Mouse (Mus musculus) thymus, postnatal 25 days (tissue): ENCODE measurements around the gene Prr7.
A peak's percentile ranks its signal among the peaks of the same experiment; 100 is the strongest.

Source experiments
- DNase-seq: peaks from one replicate; pipeline ENCODE4 v3.0.0; 2022

Prr7 gene

DNA sequence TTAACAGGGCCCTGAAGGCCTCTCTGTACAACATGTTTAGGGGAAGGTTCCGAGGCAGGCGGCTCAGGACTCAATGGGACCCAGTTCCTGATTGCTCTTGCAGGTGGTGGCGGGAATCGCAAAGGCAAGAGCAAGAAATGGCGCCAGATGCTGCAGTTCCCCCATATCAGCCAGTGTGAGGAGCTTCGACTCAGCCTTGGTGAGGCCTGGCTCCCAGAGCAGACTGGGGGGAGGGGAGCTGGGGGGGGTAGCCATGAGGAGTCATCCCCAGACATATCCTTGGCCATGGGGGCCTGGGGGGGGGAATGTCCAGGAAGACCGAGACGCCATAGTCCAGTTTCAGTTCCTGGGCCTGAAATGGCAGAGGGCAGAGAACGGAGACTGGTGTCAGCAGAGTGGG, 14.9 kb upstream of the Prr7 start:
- peak; percentile 49 for DNase-seq

DNA sequence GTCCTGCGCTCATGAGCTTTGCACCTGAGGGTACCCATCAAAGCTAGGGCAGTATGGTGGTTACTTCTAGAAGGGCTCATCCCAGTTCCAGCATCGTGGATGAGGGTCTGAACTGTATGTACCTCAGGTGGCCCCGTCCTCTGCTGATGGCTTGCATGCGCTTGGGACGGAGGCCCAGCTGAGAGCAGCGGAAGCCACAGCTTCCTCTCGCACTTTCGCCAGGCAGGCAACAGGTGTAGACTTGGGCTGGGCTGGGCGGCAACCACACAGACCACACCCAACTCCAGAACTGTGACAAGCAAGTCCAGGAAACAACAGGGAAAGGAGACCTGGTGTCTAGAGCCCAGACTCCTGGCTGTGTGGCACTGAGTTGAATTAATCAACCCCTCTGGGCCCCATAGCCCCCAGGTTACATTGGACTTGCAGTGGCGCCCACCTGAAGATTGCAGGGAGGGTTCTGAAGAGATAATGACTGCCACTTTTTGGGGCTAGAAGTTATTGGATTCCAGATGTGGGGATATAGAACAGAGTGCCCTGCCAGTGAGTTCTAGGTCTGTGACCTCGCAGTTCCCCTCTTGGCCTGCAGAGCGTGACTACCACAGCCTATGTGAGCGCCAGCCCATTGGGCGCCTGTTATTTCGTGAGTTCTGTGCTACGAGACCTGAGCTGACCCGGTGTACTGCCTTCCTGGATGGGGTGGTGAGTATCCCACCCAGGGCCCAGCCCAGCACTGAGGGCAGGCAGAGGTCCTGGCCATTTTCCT, 14.2 kb upstream of the Prr7 start:
- DNase-seq: peak; percentile 80

DNA sequence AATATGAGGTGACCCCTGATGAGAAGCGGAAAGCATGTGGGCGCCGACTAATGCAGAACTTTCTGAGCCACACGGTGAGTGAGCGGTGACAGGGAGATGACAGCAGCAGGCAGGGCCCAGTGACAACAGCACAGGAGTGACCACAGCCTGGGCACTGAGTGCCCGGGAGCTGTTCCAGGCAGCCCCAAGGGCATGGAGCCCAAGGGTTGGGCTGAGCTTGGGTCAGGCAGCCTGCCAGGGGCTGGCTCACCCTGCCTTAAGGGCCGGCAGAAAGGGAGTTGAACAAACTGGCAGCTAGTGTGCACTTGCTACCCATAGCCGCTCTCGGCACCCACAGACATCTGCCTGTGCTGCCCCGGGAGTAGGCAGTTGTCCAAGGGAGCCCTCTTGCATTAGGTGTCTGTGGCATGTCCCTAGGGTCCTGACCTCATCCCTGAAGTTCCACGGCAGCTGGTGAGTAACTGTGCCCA, 13.5 kb upstream of the Prr7 start:
- DNase-seq: no peak

DNA sequence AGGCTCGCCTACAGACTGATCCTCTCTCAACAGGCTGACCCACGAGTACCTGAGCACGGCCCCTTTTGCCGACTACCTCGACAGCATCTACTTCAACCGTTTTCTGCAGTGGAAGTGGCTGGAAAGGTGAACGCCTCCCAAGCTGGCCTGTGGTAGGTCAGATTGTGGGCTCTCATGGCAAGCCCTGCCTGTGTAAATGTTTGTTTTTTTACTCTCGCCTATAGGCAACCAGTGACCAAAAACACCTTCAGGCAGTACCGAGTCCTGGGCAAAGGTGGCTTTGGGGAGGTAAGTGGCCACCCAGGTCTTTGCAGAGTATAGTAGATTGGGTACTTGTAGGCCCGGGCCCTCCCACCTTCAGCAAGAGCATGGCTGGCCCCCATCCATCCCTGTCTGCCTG, 12.8 kb upstream of the Prr7 start:
- DNase-seq: no peak

DNA sequence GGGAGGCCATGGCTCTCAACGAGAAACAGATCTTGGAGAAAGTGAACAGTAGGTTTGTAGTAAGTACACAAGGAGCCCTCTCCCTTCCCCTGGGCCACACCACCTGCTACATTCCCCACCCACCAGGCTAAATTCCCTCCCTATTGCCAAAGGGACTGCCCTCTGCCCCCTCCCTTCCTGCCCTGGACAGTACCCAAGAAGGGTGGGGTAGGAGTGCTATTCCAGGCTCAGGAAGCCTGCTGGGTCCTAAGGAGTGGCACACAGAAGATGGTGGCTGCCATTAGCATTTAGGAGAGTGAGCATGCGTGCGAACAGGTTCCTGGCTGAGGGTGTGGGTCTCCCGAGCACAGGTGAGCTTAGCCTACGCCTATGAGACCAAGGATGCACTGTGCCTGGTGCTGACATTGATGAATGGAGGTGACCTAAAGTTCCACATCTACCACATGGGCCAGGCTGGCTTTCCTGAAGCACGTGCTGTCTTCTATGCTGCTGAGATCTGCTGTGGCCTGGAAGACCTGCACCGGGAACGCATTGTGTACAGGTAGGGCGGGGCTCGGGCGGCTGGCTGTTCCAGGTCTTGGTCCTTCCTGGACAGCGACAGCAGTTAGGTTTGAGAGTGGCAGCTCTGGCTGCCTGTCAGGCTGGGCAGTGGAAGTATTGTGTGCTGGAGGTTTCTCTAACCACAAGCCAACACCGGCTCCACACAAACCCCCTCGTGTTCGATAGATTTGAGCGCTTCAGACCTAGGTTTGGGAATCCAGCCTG, 12.1 kb upstream of the Prr7 start:
- DNase-seq: no peak

DNA sequence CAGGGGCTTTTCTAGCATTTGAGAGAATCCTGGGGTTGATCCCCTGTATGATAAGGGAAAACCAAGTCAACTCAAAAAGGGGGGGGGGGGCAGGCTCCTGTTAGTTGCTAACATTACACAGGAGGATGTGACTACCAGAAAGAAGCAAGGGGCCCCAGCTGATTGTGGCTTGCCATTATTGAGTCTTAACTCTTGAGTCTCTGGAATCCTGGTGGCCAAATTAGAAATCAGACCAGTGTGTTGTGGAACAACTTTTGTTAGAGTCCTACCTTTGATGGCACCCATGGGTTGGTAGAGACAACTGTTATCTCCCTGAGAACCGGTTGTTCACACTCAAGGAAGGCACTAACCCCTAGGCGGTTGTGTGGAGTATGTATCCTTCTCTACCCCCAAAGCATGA, 1.1 kb upstream of the Prr7 start:
- no peak for DNase-seq

DNA sequence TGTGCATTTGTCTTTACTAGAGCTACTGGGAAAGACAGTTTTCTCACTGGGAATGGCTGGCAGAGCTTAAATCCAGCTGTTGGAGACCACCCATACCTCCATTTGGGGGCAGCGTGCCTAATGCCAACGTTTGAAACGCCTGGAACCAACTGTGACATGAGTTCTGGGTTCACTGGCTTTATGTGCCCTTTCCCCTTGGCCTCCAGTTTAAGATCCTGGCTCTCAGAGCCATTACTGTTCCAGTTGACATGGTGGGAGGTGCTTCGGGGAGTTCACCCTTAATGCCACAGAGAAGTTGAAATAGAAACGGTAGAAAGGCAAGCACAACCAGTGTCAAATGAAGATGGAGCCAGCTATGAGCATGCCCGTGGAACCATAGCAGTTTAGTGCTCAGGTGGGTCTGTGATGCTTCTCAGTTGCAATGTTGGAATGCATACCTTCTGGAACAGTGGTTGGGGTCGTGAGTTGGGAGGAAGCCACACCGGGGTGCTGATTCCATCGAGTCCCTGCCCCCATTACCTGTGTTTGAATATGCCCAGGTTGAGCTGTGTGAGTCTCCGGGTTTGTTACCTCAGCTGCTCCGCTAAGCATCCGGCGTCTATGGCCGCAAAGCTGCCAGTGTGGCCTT, 554 bp upstream of the Prr7 start:
- no peak for DNase-seq

DNA sequence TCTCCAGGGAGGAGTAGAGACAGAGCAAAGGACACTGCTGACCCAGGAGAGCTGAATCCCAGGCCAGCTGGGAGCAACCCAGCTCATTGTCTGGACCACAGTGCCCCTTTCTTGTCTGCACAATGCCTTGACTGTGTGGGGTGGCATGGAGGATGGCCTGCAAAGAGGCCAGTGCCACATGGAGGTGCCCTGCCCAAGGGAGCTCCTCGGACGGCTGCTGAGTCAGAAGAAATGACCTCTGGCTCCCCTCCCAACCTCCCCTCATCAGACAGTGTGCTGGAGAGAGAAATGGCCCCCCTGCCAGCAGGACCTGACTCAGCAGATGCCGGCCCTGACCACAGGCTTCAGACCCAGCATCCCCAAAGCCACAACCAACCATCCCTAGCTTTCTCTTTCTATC, 1.1 kb downstream of the Prr7 start:
- DNase-seq: no peak

DNA sequence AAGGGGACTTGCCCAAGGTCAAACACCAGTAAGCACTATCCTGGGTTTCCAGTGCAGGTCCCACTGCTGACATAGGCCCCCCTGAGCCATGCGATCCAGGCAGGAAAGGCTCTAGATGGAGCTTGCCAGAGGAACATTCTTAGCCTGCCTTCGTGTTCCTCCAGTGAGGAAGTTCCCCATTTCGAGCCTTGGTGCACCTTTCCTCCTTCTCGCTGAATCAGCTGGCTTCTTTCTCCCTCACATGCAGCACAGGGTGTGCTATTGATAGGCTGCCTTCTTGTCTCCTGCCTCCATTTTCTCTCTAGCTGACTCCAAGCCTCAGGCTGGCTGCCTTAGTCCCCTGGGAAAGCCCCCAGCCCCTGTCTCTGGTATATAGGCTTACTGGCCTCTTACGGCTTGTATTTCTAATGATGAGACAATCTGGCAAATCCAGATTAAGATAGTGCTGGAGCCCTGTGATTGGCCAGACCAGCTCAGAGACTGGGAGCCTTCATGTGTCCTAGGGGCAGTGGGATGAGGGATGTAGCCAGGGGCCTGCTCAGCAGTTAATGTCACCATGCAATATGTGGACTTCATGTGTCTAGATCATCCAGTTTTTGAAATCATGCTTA, 1.9 kb downstream of the Prr7 start:
- DNase-seq: no peak

DNA sequence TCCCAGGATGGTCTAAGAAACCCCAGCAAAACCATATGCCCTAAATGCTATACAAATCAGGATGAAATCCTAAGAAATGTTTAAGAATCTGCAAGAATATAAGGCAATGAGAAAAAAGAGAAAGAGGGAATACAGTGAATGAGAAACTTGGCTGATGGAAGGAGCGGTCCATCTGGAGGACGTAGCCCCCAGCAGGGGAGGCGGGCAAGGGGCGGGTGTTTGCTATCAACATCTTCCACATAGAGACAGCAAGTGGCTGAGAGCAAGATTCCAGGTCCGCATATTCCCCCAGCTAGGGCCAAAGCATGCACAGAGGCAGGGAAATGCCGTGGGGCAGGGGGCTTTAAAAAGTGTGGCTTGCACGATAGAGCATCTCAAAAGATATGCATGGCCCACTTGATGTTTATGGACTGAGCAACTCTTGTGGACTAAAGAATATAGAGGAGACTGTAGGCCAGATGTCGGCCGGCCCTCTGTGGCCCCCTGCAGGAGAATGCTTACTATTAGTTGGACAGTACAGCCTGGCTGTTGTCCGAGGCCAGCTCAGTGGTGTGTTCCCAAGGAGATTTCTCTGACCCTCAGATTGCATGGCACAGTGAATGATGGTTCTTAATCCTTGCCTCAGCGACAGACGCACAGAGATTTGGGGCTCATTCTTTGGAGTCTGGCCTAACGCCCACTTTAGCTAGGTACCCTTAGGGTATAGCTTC, 4.9 kb downstream of the Prr7 start:
- no peak for DNase-seq

DNA sequence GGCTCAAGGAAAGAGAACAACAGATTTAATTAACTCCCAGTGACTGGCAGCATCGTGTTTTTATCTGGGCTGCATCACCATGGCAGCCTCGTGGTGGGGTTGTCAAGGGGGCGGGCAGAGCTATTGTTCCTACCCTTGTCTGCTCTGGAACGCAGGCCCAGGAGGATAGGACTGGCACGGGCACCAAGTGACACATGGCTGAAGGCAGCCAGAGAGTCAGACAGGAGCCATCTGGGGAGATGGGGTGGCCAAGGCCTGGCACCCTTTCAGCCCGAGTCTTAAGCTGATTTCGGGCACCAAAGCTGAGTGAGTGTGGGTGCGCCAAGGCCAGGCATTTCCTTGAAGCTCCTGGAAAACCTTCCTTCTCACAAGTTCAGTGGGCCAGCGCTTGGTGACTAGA, 6.3 kb downstream of the Prr7 start:
- DNase-seq: no peak

DNA sequence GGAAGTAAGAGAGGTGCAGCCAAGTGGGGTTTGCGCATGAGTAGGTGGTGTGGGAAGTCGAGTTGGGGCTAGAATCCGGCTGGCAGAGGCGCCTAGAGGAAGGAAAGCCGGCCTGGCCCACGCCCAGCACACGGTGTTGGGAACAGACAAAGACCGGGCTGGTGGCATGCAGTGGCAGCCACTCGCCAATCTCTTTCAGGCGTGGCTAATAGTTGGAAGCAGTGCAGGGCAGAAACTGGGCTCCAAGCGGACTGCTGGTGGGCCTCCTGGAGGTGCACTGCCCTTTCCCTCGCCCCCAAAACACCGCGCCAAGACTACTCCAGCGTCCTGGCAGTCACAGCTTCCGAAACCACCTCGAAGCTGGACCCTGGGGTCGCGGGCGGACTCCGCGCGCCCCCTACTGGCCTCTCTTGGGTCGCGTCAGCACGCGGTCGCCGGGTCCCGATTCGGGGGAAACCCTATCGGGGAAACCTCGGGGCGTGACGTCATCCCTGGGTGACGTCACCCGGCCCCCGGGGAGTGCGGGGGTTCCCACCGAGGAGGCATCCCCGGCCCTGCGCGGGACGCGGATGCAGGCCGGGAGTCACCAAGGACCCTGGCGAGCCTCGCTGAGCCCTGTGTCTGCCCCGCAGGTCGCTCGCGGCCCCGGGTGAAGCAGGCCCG, 7.2 kb downstream of the Prr7 start:
- DNase-seq: peak; percentile 85

DNA sequence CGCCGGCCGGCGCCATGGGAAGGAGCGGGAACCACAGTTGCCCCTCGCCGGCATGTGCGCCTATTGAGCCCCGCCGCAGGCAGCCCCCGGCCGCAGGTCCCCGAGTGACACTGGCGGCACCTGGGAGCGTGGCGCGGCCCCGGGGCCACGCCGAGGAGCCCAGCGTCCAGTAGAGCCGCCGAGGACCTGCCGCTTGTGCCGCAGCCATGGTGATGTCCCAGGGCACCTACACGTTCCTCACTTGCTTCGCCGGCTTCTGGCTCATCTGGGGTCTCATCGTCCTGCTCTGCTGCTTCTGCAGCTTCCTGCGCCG, 7.7 kb downstream of the Prr7 start:
- DNase-seq: peak; percentile 33

DNA sequence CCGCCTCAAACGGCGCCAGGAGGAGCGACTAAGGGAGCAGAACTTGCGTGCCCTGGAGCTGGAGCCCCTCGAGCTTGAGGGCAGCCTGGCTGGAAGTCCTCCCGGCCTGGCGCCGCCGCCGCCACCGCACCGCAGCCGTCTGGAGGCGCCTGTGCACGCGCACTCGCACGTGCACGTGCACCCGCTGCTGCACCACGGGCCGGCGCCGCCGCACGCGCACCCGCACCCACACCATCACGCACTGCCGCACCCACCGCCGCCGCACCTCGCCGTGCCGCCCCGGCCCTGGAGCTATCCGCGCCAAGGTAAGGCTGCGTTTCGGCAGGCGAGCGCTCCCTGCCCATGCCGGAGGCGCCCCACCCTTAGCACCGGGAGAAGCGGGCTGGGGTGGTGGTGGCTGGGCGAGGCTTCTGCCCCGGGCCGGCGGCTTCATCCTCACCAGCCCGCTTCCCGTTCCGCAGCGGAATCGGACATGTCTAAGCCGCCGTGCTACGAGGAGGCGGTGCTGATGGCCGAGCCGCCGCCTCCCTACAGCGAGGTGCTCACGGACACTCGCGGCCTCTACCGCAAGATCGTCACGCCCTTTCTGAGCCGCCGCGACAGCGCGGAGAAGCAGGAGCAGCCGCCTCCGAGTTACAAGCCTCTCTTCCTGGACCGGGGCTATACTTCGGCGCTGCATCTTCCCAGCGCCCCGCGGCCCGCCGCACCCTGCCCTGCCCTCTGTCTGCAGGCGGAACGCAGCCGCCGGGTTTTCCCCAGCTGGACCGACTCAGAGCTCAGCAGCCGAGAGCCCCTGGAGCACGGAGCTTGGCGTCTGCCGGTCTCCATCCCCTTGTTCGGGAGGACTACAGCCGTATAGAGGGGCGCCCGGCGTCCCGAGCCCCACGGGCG, 8.3 kb downstream of the Prr7 start:
- DNase-seq: peak; percentile 56

DNA sequence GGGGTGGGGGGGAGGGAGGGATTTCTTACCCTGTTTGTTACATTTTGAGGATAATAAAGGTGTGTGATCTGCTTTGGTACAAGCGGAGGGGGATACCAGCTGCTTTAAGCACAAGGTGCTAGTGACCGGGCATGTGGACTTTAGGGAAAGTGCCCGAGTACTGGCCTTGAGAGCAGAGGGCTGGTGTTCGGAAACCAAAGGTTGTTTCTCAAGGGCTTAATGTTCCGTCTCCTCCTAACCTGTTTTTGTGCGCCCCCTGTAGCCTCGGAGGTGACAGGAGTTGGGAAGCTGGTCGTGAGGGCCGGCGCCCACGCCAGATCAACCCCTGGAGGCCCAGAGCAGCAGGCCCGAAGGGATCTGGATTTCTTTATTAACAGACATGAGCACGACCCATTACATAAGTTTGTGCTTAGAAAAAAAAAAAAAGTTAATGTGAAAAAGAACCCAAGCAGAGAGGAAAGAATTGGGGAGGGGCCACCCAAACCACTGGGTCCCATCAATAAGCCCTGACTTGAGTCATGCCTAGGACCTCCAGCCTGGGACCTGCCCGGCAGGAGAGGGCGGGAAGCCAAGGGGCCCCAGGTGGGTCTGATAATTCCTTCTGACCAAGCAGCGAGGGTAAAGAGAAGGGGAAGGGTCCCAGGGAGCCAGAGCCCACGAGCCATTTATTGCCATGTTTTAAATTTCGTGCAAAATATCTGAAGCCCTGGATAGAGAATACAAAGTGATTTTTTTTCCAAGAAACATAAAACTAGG, 9.2 kb downstream of the Prr7 start:
- DNase-seq: peak; percentile 61

DNA sequence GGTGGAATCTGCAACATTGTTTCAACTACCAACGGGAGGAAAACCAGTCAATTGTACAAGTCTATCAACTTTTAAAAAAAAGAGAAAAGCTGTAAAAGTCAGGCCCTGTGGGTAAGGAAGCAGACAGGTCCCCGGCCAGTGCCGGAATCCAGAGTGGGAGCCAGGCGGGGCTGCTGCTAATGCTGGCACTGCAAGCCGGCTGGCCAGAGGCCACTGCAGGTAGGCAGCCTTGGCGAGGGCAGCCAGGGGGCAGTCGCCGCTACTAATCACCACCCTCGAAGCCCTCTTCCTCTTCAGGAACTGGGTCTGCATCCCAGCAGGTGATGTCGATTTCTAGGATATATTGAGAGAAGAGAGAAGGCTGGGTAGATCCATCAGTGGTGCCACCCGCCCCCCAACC, 9.9 kb downstream of the Prr7 start:
- DNase-seq: no peak

DNA sequence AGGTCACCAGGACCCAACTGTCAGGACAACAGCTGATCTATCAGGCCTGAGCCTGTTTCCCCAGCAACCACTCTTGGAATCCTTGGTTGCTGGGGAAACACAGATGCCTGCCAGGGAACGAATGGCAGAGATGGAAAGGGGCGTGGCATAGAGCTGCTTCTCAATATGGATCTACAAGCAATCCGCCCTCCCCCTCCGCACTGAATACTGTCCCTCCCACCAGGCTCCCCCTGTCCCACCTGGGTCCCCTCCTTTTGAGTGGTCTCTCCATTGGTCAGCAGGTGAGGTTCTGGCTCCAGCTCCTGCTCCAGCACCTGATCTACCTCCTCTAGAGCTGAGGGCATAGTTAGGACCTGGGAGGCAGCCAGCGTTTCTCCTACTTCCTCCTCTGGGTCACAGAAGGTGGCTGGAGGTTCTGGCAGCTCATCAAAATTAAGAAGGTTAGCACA, 10.6 kb downstream of the Prr7 start:
- DNase-seq: no peak

DNA sequence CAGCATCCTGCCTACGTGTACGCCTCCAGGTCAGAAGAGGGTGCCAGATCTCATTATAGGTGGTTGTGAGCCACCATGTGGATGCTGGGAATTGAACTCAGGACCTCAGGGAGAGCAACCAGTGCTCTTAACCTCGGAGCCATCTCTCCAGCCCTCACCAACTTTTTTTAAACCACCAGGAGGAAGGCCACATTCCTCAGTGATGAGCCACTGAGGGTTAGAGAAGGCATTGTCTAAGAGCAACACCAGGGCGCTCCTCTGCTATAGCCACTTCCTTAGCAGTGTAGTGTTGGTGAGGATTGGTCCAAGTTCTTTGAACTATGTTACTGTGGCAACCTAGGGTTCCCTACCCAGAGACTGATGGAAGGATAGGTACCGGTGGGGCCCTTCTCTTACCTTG, 11.7 kb downstream of the Prr7 start:
- DNase-seq: no peak

DNA sequence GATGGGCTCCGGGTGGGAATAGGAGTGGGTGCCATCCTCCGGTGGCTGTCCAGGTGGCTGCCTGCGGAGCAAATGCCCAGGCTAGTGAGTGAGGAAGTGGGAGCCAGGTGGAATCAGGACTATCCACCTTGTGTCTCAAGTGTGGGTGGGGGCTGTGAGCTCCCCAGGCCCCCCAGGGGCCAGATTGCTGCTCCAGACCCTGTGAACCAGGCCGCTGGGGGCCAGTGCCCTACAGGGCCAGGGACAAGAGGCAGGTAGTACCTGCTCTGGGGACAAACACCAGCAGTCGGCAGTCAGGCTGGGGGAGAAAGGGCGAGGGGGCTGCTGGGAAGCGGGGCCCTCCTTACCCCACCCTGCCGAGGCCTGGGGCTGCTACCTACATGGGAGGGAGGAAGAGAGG, 12.2 kb downstream of the Prr7 start:
- DNase-seq: no peak

DNA sequence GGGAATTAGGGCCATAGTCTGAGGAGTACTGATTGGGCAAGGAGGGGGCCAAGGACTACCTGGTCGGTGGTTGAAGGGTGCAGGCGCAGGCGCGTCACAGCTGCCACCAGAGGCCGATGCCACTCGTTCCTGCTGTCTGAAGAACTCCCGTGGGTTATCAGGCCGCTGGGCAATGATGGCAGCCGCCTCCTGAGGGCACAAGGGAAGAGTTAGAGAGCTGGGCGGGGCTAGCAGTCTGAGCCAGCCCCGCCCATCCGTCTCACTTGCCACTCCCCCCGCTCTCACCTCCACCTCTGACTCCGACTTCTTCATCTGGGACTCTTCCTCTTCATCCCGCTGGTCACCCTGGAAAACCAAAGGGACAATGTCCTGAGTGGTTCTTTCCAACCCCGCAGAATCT, 13.4 kb downstream of the Prr7 start:
- DNase-seq: no peak

DNA sequence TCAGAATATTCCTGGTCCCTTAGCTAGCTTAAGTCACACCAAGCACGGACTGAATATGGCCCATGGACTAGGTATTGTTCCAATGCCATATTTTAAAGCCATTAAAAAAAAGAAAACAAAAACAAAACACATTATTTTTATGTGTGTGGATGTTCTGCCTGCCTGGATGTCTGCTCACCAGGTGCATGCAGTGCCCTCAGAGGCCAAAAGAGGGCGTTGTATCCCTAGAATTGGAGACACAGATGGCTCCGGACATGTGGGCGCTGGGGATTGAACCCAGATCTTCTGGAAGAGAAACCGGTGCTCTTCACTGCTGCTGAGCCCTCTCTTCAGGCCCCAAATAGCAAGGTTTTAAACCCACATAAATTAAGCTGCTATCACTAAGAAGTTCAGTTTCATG, 14.0 kb downstream of the Prr7 start:
- peak; percentile 34 for DNase-seq
